Mouse (Mus musculus) embryonic facial prominence, embryonic 14.5 days (tissue): ENCODE results near the gene Dupd1. TPM values are rescaled to one million over a fixed set of nuclear protein-coding genes. Genes with fewer than 3 reads are reported as not detected.

Experiments
- ATAC-seq: fragments of 200-750 bp; cut with Nextera tagmentation; 2 replicates; pipeline ENCODE4 v1.8.0; 2017; ENCODE audit warnings: low read depth, moderate number of reproducible peaks, moderate TSS enrichment
- DNase-seq: peaks from one replicate; pipeline ENCODE4 v3.0.0-alpha.2; 2015; ENCODE audit warnings: low spot score
- H3K27ac ChIP-seq: fragments of 300-500 bp; sonication (generic); replicated peaks from 2 replicates; pipeline ENCODE4 v1.5.1; 2014; ENCODE audit warnings: low read depth, mild to moderate bottlenecking, low read length, moderate library complexity
- H3K27me3 ChIP-seq: fragments of 300-500 bp; sonication (generic); replicated peaks from 2 replicates; pipeline ENCODE4 v1.6.1; 2014; ENCODE audit warnings: low read length; ENCODE audit not compliant: control insufficient read depth, insufficient read depth
- H3K36me3 ChIP-seq: fragments of 300-500 bp; sonication (generic); 2 replicates; pipeline ENCODE4 v1.6.1; 2014; ENCODE audit warnings: low read length, mixed read lengths; ENCODE audit not compliant: control insufficient read depth, insufficient read depth
- H3K4me1 ChIP-seq: fragments of 300-500 bp; sonication (generic); 2 replicates; pipeline ENCODE4 v1.6.1; 2014; ENCODE audit warnings: antibody characterized with exemption, low read length; ENCODE audit not compliant: control insufficient read depth, insufficient read depth
- H3K4me2 ChIP-seq: fragments of 300-500 bp; sonication (generic); 2 replicates; pipeline ENCODE4 v1.6.1; 2014; ENCODE audit warnings: low read depth, mild to moderate bottlenecking, low read length, moderate library complexity, mixed read lengths
- H3K4me3 ChIP-seq: fragments of 300-500 bp; sonication (generic); 2 replicates; pipeline ENCODE4 v1.5.1; 2014; ENCODE audit warnings: low read depth, mild to moderate bottlenecking, low read length
- H3K9ac ChIP-seq: fragments of 300-500 bp; sonication (generic); 2 replicates; pipeline ENCODE4 v1.6.1; 2014; ENCODE audit warnings: low read depth, mild to moderate bottlenecking, low read length, moderate library complexity, mixed read lengths
- H3K9me3 ChIP-seq: fragments of 300-500 bp; sonication (generic); 2 replicates; pipeline ENCODE4 v1.6.1; 2016; ENCODE audit warnings: low read length; ENCODE audit not compliant: control insufficient read depth
- WGBS: fragments of 180-500 bp; shearing (Covaris S2); extraction: QIAGEN DNeasy Blood & Tissue Kit; methylation state at CpG from one replicate; pipeline ENCODE4 v1.1.7; 2014; 5-methylcytosine and 5-hydroxymethylcytosine counted together
- polyA plus RNA-seq: library from polyadenylated mRNA; unstranded; fragments of >200 nt; fragmentation: Nextera tagmentation; extraction: Ambion mirVana; gene quantifications from 2 replicates; pipeline ENCODE4 v1.2.1, GENCODE M21; 2014

The Dupd1 gene
- polyA plus RNA-seq, 1 experiment from 2014 or later: 0.95 TPM

DNA sequence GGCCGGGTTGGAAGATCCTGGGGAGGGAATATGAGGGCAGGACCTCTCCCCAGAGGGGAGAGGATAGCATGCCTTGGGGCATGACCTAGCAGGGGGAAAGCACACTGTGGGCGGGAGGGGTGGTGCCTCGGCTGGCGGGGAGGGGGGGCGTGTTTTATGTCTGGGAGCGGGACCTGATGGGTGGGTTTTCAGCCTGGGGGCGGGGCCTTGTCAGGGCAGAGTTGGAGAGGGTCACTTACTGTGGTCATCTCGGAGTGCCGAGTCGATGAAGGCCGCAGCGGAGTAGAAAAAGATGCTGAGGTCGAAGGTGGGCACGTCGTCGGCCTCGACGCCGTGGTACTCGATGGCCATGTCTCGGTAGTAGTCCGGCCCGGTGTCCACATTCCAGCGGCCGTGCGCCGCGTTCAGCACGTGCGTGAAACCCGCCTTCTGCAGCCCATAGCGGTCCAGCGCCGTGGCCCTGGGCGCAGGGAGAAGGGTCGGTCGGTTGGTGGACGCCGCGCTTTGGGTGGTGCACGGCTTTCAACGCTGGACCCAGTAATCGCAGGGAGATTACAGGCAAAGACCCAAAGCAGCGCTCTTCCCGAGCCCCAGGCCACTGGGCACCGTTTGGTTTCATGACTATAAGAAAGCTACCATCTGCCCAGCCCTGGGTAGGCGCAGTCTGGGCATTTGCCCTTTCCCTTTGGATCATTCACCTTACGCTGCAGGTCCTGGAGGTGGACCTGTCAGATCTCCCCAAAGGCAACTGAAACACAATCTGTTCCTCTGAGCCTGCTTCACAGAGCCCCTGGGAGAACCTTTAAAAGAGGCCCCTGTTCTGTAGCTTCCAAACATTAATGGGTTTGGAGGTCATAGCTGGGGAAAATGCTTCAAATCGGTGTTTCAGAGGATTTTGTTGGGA is 27.7 kb downstream of the Dupd1 start:
- H3K27ac ChIP-seq: no peak overlapping the region
- WGBS: 15% methylated on average over 26 of the region's 49 CpGs

DNA sequence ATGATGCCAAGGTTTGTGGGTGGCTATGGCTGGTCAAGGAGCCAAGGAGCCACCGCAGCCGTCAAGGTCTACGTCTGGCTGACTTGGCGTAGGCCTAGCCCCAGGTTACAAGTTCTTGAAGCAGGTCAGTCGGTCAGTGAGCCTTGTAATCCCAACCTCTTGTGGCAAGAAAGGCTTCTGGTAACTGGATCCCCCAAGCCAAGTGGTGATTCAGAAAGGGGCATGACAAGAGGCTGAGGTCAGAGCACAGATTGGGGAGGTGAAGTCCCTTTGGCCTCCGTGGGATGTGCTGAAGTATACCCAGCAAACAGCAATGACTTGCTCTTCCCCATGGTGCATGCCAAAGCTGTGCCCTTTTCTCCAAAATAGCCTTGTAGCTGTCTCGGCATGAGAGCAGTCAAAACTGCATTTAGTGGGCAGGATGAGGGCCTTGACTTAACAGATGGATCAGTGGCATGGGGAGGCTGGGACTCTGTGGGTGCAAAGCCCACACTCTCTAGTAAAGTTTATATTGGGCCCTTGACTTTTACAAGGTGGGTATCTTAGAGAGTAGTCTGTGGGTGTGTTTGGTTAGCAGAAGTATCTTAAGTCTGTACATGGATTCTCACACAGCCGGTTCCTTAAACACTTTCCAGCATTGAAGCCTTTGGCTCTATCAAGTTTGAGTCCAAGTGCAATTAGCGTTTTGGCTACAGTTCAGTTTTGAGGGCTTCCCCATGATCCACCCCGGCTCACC is 28.8 kb downstream of the Dupd1 start:
- 63% methylated on average over 10 of the region's 10 CpGs for WGBS
- no peaks in the 10 kb centered on the region for H3K27me3 ChIP-seq
- H3K27ac ChIP-seq: peak overlapping the region; percentile 47
- H3K4me3 ChIP-seq: no peak overlapping the region
- no peak for ATAC-seq
- no peaks in the 10 kb centered on the region for H3K9me3 ChIP-seq
- no peak overlapping the region for H3K9ac ChIP-seq
- no peaks in the 10 kb centered on the region for H3K36me3 ChIP-seq
- H3K4me1 ChIP-seq: peaks cover 21% of the 10 kb centered on the region
- H3K4me2 ChIP-seq: peak overlapping the region; percentile 62; the same call in 1 of the 2 replicates
- DNase-seq: no peak

More for the DNA sequence above, 27.7 kb downstream of the Dupd1 start:
- Histone ChIP-seq H3K9ac (0 out of 2 replicates have a peak overlapping the region, but pooled peaks have one; percentile 32), H3K27me3 (no peaks in the 10 kb centered on the region), H3K4me1 (peaks cover 21% of the 10 kb centered on the region), H3K36me3 (no peaks in the 10 kb centered on the region), H3K4me3 (peak overlapping the region; percentile 28), H3K9me3 (no peaks in the 10 kb centered on the region), H3K4me2 (peak overlapping the region; percentile 62)
- DNase-seq (no peak), ATAC-seq (no peak; the same call in 1 of the 2 replicates)

DNA sequence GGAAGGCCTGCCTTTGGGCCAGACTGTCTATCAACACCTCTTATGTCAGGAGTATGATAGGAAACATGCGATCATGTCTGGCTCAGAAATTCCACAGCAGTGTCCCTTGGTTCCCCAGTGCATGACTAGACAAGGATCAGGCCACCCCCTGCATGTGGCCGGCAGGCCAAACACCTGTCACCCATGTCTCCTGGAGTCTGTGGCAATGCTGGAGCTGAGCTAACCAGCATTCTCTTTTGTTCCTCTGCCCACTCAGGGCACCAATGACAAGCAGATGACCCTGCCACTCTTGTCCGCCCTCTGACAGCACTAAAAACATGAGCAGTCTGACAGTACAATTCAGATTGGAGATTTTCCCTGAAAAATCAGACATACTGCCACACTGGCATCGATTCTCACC is 30.5 kb downstream of the Dupd1 start:
- Histone ChIP-seq H3K9ac (no peak overlapping the region), H3K9me3 (no peaks in the 10 kb centered on the region), H3K27me3 (no peaks in the 10 kb centered on the region), H3K36me3 (no peaks in the 10 kb centered on the region), H3K4me3 (no peak overlapping the region), H3K4me2 (no peak overlapping the region), H3K4me1 (peaks cover 33% of the 10 kb centered on the region), H3K27ac (peak overlapping the region; percentile 52; the same call in 1 of the 2 replicates)
- ATAC-seq: no peak
- DNase-seq: no peak
- 70% methylated on average over 4 of the region's 4 CpGs for whole genome bisulfite sequencing

DNA sequence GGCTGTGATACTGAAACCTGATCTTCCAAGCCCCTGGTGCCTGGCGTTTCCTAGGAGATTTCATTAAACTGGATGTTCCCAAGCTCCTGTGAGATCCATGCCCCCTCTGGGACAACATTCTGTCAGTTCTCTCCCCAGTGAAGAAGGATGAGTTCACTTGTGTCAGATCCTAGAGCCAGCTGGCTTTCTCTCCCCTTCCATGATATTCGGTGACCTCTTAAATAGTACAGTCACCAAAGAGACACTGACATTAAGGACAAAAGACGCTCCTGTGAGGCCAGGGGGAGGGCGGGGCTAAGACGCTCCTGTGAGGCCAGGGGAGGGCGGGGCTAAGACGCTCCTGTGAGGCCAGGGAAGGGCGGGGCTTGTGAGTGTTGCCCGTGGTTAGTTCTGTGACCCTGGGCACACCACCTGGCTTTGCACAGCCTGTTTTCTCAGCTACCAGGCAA is 31.7 kb downstream of the Dupd1 start:
- Histone ChIP-seq H3K27me3 (no peaks in the 10 kb centered on the region), H3K4me1 (peaks cover 42% of the 10 kb centered on the region), H3K4me2 (peak overlapping the region; percentile 43), H3K36me3 (no peaks in the 10 kb centered on the region), H3K4me3 (no peak overlapping the region; the same call in 1 of the 2 replicates), H3K27ac (peak overlapping the region; percentile 69), H3K9ac (no peak overlapping the region), H3K9me3 (no peaks in the 10 kb centered on the region)
- DNase-seq (peak; percentile 82), ATAC-seq (peak; percentile 54; the same call in 1 of the 2 replicates)
- WGBS: 2% methylated on average over 9 of the region's 9 CpGs

DNA sequence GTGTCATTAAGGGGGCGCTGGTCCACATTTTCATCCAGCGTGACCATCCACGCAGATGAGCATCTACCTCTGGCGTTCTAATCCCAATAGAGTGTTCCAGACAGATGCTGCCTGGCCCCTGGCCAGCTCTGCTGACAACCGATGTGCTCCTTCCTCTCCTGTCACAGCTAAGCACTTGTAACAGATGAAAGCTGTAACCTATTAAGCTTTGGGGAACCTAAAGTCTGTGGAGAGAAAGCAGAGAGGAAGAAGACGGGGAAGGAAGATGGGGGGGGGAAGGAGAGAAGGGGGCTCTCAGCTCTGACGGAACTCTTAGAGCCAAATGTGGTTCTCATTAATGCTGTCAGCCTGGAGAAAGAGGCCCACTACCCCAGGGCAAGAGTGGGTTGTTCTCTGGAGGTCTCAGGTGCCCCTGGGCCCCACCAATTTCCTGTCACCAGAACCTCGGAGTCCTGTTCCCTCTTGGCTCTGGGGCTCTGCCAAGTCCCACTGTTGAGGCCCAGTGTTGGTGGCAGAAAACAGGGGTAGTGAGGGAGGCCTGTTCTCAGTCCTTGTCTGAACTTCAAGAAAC is 34.7 kb downstream of the Dupd1 start:
- Histone ChIP-seq H3K36me3 (no peaks in the 10 kb centered on the region), H3K4me3 (no peak overlapping the region), H3K4me2 (no peak overlapping the region), H3K9ac (no peak overlapping the region), H3K27ac (peak overlapping the region; percentile 79), H3K9me3 (no peaks in the 10 kb centered on the region), H3K4me1 (peaks cover 44% of the 10 kb centered on the region), H3K27me3 (no peaks in the 10 kb centered on the region)
- 16% methylated on average over 8 of the region's 8 CpGs for WGBS
- DNase-seq: peak; percentile 90
- ATAC-seq: peak; percentile 61

DNA sequence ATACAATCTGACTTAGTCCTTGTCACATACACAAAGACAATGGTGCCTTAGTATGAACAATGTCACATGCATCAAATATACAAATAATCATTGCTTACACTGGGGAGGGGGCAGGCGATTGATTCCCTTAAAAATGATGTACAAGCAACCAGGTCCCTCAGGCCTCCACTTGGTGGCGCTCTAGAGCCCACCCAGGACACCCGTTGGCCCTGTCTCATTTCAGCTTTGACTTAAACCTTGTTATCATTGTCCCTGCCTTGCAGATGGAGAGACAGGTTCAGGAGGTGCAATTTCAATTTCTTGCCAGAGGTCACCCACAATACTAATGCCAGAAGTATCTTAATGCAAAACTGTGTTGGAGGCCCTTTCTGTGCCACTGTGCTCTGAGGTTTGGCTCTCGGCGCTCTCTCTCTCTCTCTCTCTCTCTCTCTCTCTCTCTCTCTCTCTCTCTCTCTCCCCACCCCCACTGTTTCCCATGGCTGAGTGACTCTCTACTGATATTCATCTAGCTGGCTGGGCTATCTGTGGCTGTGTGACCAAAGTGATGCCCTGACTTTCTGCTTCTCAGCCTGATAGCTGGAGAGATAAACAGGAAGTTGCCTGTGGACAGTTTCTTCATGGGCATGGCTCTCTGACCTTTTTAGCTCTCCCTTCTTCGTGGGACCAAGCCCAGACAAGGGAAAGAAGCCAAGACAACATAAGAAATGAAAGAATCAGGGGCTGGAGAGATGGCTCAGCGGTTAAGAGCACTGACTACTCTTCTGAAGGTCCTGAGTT is 35.7 kb downstream of the Dupd1 start:
- H3K27ac ChIP-seq: peak overlapping the region; percentile 79; the same call in 1 of the 2 replicates

DNA sequence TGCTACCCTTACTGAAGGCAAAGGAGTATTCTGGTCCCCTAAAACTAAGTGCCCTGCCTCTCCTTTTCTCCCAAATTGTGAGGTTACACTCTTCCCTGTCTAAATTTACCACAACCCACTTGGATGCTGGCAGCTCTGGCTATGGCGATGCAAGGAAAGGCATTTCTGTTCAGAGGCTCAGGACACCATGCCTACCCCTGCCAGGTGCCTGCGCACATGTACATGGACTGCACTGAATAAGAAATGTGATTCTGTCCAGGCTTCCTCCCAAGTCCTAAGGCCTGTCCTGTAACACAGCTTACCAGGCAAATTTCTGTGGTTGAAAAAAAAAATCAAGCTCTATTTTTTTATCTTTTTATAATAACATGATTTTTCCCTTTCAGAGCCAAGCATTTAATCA is 38.2 kb downstream of the Dupd1 start:
- Histone ChIP-seq H3K27ac (peak overlapping the region; percentile 70; the same call in 1 of the 2 replicates), H3K4me1 (peaks cover 39% of the 10 kb centered on the region), H3K4me2 (no peak overlapping the region), H3K9me3 (no peaks in the 10 kb centered on the region), H3K27me3 (no peaks in the 10 kb centered on the region), H3K9ac (no peak overlapping the region), H3K4me3 (no peak overlapping the region), H3K36me3 (0 out of 2 replicates have a peak, but pooled peaks cover 6% of the 10 kb centered on the region)
- DNase-seq (no peak), ATAC-seq (no peak)
- WGBS: 55% methylated on average over 2 of the region's 2 CpGs

More for the DNA sequence above, 35.7 kb downstream of the Dupd1 start:
- Histone ChIP-seq H3K4me1 (peaks cover 53% of the 10 kb centered on the region), H3K36me3 (no peaks in the 10 kb centered on the region), H3K4me2 (no peak overlapping the region), H3K4me3 (no peak overlapping the region), H3K27me3 (no peaks in the 10 kb centered on the region), H3K9me3 (no peaks in the 10 kb centered on the region), H3K9ac (no peak overlapping the region)
- DNase-seq: no peak
- WGBS: 37% methylated on average over 7 of the region's 7 CpGs
- no peak for ATAC-seq

DNA sequence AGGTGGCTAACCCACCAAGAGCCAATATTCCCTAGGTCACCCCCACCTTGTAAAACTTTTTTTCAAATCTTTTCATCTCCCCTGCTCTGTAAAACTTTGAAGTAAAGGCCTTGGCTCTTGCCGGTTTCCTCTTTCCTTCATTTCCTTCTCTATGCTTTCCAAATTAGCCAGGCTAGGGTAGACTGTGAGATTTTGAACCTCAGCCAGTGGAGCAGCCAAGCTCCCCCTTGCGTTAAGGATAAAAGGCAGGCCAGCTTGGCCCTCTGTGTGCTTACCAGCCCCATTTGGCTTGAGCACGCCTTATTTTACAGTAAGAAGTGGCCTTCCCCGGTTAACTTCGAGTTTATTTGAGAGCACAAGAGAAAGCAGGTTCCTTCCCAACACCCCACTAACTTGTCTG is 39.9 kb downstream of the Dupd1 start:
- Histone ChIP-seq H3K9me3 (no peaks in the 10 kb centered on the region), H3K4me2 (no peak overlapping the region), H3K36me3 (peaks cover 23% of the 10 kb centered on the region), H3K4me3 (no peak overlapping the region), H3K9ac (no peak overlapping the region), H3K27ac (peak overlapping the region; percentile 59), H3K27me3 (no peaks in the 10 kb centered on the region), H3K4me1 (peaks cover 30% of the 10 kb centered on the region)
- DNase-seq: peak; percentile 56
- no peak for ATAC-seq
- WGBS: 54% methylated on average over 5 of the region's 5 CpGs
